Mouse (Mus musculus) forebrain, embryonic 12.5 days (tissue): Measurements from ENCODE around the gene Morf4l2. TPM values are rescaled to one million over a fixed set of nuclear protein-coding genes. Genes with fewer than 3 reads are reported as not detected.

ENCODE experiments used
- ATAC-seq: fragments of 200-750 bp; cut with Nextera tagmentation; 2 replicates; pipeline ENCODE4 v1.8.0; 2017; ENCODE audit warnings: moderate TSS enrichment; ENCODE audit not compliant: low FRiP score
- H3K27ac ChIP-seq: fragments of 300-500 bp; sonication (generic); 2 replicates; pipeline ENCODE4 v1.5.1; 2016; ENCODE audit warnings: mild to moderate bottlenecking
- H3K27me3 ChIP-seq: fragments of 300-500 bp; sonication (generic); 2 replicates; pipeline ENCODE4 v1.6.1; 2016; ENCODE audit warnings: mild to moderate bottlenecking
- H3K36me3 ChIP-seq: fragments of 300-500 bp; sonication (generic); replicated peaks from 2 replicates; pipeline ENCODE4 v1.6.1; 2016; ENCODE audit warnings: mild to moderate bottlenecking
- H3K4me1 ChIP-seq: fragments of 300-500 bp; sonication (generic); 2 replicates; pipeline ENCODE4 v1.6.1; 2016
- H3K4me2 ChIP-seq: fragments of 300-500 bp; sonication (generic); 2 replicates; pipeline ENCODE4 v1.6.1; 2016; ENCODE audit warnings: mild to moderate bottlenecking, moderate library complexity
- H3K4me3 ChIP-seq: fragments of 300-500 bp; sonication (generic); replicated peaks from 2 replicates; pipeline ENCODE4 v1.5.1; 2016; ENCODE audit warnings: mild to moderate bottlenecking
- H3K9ac ChIP-seq: fragments of 300-500 bp; sonication (generic); 2 replicates; pipeline ENCODE4 v1.6.1; 2016; ENCODE audit warnings: mild to moderate bottlenecking
- H3K9me3 ChIP-seq: fragments of 300-500 bp; sonication (generic); 2 replicates; pipeline ENCODE4 v1.6.1; 2016
- WGBS: fragments of 180-500 bp; shearing (Covaris S2); methylation state at CpG from one replicate; pipeline ENCODE4 v1.1.7; 2016; 5-methylcytosine and 5-hydroxymethylcytosine counted together
- polyA plus RNA-seq: library from polyadenylated mRNA; unstranded; fragments of >200 nt; fragmentation: Nextera tagmentation; extraction: Ambion mirVana; gene quantifications from 2 replicates; pipeline ENCODE4 v1.2.1, GENCODE M21; 2016

The Morf4l2 gene
- polyA plus RNA-seq, result 561 and 566 TPM in 2 replicates

DNA sequence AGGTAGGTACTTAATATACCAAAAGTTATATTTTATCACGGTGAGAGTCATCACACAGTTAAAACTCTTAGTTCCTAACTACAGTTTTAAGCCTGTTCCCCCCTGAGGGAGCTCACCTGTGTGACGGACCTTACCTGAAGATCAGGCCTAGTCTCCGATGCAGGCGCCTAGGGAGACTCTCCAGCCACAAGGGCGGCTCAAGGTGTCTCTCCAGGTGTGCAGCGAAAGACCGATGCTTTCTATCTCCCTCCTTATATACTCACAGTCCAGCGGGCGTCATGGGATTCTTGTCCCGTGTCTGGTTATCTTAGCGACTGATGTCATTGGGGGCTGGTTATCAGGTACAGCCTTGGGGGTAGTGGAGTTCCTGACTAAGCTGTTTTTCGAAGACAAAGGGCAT is at the start of gene Morf4l2:
Morf4l2 (minus strand) TSS at position 232 of the 400 bp plus-strand sequence.
- Histone ChIP-seq H3K27ac (peak within 1 kb of the TSS; percentile 87; the same call in 1 of the 2 replicates), H3K27me3 (no peaks in the 10 kb centered on the region), H3K9me3 (no peaks in the 10 kb centered on the region), H3K4me1 (0 out of 2 replicates have a peak, but pooled peaks cover 4% of the 10 kb centered on the region), H3K36me3 (no peaks in the 10 kb centered on the region), H3K4me3 (peak within 1 kb of the TSS; percentile 50; the same call in 1 of the 2 replicates), H3K4me2 (peak within 1 kb of the TSS; percentile 50), H3K9ac (0 out of 2 replicates have a peak within 1 kb of the TSS, but pooled peaks have one; percentile 56)
- WGBS, result 88% methylated on average over 12 of the region's 12 CpGs
- no peak for ATAC-seq

- no peak for ATAC-seq
Measured at GRCm38 (mm10) chrX:136789446-136789845, 46.0 kb upstream of the Morf4l2 start.

GRCm38 (mm10) chrX:136780041-136780440 is 36.6 kb upstream of the Morf4l2 start, which contains the start of gene Glra4:
Gene Glra4, minus strand, starts transcription at chrX:136780141.
- no peak within 1 kb of the TSS for H3K4me2 ChIP-seq
- H3K9me3 ChIP-seq, result no peaks in the 10 kb centered on the region
- H3K4me3 ChIP-seq, result no peak within 1 kb of the TSS
- no peak within 1 kb of the TSS for H3K27ac ChIP-seq
- no peak within 1 kb of the TSS for H3K9ac ChIP-seq
- peaks cover 24% of the 10 kb centered on the region for H3K27me3 ChIP-seq
- H3K4me1 ChIP-seq, result no peaks in the 10 kb centered on the region
- 90% methylated on average over 3 of the region's 3 CpGs for WGBS
- no peak for ATAC-seq
- no peaks in the 10 kb centered on the region for H3K36me3 ChIP-seq

More at GRCm38 (mm10) chrX:136789446-136789845, 46.0 kb upstream of the Morf4l2 start:
- no peaks in the 10 kb centered on the region for H3K4me1 ChIP-seq
- no peak overlapping the region for H3K9ac ChIP-seq
- no peak overlapping the region for H3K4me3 ChIP-seq
- no peak overlapping the region for H3K27ac ChIP-seq
- H3K4me2 ChIP-seq, result no peak overlapping the region
- 81% methylated on average over 4 of the region's 4 CpGs for WGBS
- no peaks in the 10 kb centered on the region for H3K9me3 ChIP-seq
- H3K27me3 ChIP-seq, result peaks cover 7% of the 10 kb centered on the region; the same call in 1 of the 2 replicates
- no peaks in the 10 kb centered on the region for H3K36me3 ChIP-seq

- no peaks in the 10 kb centered on the region for H3K4me1 ChIP-seq
- no peak for ATAC-seq
- no peaks in the 10 kb centered on the region for H3K9me3 ChIP-seq
- H3K9ac ChIP-seq, result no peak overlapping the region
- no peak overlapping the region for H3K4me2 ChIP-seq
- H3K27me3 ChIP-seq, result peaks cover 26% of the 10 kb centered on the region
- H3K36me3 ChIP-seq, result no peaks in the 10 kb centered on the region
- WGBS, result 61% methylated on average over 2 of the region's 2 CpGs
- no peak overlapping the region for H3K27ac ChIP-seq
- no peak overlapping the region for H3K4me3 ChIP-seq
Measured at GRCm38 (mm10) chrX:136779262-136779661, 35.8 kb upstream of the Morf4l2 start.

GRCm38 (mm10) chrX:136778046-136778445 is 34.6 kb upstream of the Morf4l2 start:
- Histone ChIP-seq H3K36me3 (no peaks in the 10 kb centered on the region), H3K27me3 (peaks cover 22% of the 10 kb centered on the region; the same call in 1 of the 2 replicates), H3K4me3 (no peak overlapping the region), H3K9ac (no peak overlapping the region), H3K4me2 (no peak overlapping the region), H3K9me3 (no peaks in the 10 kb centered on the region), H3K4me1 (no peaks in the 10 kb centered on the region), H3K27ac (no peak overlapping the region)
- no peak for ATAC-seq
- WGBS, result 81% methylated on average over 3 of the region's 3 CpGs

DNA sequence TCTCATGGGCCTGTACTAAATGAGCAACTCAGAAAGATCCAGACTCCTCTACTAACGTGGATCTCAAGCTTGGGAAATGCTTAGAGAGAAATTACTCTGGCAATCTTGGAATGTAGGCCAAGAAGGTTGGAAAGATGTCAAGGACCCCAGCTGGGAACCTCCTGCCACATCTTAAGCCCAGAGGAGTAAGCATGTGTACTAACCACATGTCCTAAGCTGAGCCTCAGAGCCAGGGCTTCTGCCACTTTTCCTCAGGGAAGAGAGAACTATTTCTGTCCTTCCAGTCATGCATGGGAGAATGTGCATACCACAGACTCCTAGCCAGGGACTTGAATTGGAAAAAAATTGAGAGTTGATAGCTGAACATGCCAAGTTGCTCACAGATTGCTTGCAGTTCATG is 29.5 kb upstream of the Morf4l2 start:
- no peaks in the 10 kb centered on the region for H3K4me1 ChIP-seq
- no peak overlapping the region for H3K4me2 ChIP-seq
- no peak for ATAC-seq
- no peaks in the 10 kb centered on the region for H3K9me3 ChIP-seq
- H3K36me3 ChIP-seq, result no peaks in the 10 kb centered on the region
- no peak overlapping the region for H3K4me3 ChIP-seq
- WGBS, result 76% methylated on average over 1 of the region's 1 CpGs
- H3K9ac ChIP-seq, result no peak overlapping the region
- H3K27ac ChIP-seq, result no peak overlapping the region
- H3K27me3 ChIP-seq, result peaks cover 8% of the 10 kb centered on the region; the same call in 1 of the 2 replicates

DNA sequence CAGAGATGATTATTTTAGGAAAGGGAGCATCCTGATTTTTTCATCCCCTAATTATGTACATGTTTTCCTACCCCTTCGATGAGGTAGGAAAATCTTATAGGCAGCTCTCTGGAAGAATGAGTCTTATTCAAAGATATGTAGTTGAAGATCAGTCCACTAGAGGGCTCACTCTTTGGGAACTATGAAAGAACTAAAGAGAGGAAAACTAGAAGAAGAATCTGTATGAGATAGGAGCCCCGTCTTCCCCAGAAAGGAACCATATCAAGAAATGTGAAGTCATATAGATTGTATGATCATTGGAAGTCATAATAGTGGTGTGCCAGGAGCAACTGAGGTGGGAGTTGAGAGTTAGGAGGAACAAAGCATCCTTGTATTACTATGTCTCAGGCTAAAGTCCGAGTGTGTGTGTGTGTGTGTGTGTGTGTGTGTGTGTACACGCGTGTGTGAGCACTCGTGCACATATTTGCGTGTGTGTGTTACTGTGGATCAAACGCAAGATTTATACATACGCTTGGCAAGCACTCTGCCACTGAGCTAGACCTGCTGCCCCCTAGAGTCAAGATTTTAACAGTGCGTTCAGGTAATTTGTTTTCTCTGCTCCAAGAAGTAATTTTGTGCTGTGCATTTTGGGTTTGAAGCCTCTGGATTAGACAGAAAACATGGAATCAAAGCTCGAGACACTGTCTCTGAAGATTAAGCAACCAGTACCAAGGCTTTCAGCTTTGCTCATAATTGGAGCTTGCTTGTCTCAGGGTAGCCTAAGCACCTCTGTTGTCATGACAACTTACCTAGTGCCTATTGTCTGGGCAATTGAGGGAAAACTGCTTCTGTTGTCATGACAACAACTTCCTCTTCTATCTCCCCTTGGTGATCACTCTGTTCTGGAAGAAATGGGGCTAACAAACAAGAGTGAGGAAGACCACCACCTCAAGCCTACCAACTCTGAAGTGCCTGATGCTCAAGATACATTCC is 17.9 kb upstream of the Morf4l2 start:
- WGBS, result 67% methylated on average over 11 of the region's 11 CpGs
- Histone ChIP-seq H3K27ac (no peak overlapping the region), H3K9me3 (no peaks in the 10 kb centered on the region), H3K9ac (no peak overlapping the region), H3K36me3 (no peaks in the 10 kb centered on the region), H3K4me1 (no peaks in the 10 kb centered on the region), H3K4me2 (no peak overlapping the region), H3K27me3 (no peaks in the 10 kb centered on the region), H3K4me3 (no peak overlapping the region)
- ATAC-seq, result peak; percentile 46; the same call in 1 of the 2 replicates

GRCm38 (mm10) chrX:136755464-136755863 is 12.0 kb upstream of the Morf4l2 start:
- no peak for ATAC-seq
- no peaks in the 10 kb centered on the region for H3K4me1 ChIP-seq
- 85% methylated on average over 3 of the region's 3 CpGs for WGBS

DNA sequence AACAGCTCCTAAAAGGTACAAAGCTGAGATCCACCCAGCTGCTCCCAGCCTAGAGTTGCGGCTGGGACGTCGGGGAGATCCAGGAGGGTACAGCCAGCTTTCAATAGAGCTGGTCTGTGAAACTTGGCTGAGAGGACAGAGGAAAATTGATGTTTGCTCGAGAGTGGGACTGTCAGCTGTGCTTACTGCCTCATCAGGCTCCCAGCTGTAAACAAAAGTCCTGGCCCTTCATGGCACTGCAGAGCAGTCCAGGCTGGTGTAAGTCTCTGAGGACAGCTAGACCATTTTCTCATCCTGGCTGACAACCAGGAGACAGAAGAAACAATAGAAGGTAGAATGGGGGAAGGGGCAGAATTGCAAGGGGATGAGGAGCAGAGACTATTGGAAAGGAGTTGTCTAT is 5.8 kb upstream of the Morf4l2 start:
- Histone ChIP-seq H3K9me3 (no peaks in the 10 kb centered on the region), H3K4me2 (no peak overlapping the region), H3K27me3 (no peaks in the 10 kb centered on the region), H3K27ac (no peak overlapping the region), H3K36me3 (no peaks in the 10 kb centered on the region), H3K4me3 (no peak overlapping the region), H3K4me1 (no peaks in the 10 kb centered on the region), H3K9ac (no peak overlapping the region)
- WGBS, result 86% methylated on average over 4 of the region's 4 CpGs
- no peak for ATAC-seq

More at GRCm38 (mm10) chrX:136755464-136755863, 12.0 kb upstream of the Morf4l2 start:
- H3K4me3 ChIP-seq, result no peak overlapping the region
- H3K27ac ChIP-seq, result no peak overlapping the region
- no peaks in the 10 kb centered on the region for H3K36me3 ChIP-seq
- no peak overlapping the region for H3K4me2 ChIP-seq
- H3K9me3 ChIP-seq, result no peaks in the 10 kb centered on the region
- no peak overlapping the region for H3K9ac ChIP-seq
- H3K27me3 ChIP-seq, result no peaks in the 10 kb centered on the region

DNA sequence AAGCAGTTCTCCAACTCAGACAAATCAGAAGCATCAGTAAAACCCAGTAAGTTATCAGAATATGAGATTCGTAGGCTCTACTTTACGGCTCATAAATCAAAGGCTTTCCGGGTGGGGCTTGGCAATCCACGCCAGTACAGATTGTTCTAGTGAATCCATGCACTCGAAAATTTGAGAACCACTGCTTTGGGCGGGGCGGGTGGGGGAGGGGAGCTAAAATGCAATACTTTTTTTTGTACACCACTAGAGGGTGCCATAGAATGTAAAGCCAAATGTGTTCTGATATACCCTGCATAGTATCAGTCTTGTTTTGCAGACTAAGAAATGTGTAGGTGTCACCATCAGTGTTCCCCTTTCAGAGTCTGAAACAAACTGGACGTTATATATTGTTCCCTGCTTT is 1.2 kb upstream of the Morf4l2 start:
- no peaks in the 10 kb centered on the region for H3K27me3 ChIP-seq
- no peaks in the 10 kb centered on the region for H3K36me3 ChIP-seq
- H3K4me1 ChIP-seq, result no peaks in the 10 kb centered on the region
- H3K4me3 ChIP-seq, result no peak overlapping the region
- H3K9ac ChIP-seq, result no peak overlapping the region
- ATAC-seq, result no peak
- H3K4me2 ChIP-seq, result no peak overlapping the region
- 81% methylated on average over 8 of the region's 8 CpGs for WGBS
- H3K27ac ChIP-seq, result no peak overlapping the region
- no peaks in the 10 kb centered on the region for H3K9me3 ChIP-seq

DNA sequence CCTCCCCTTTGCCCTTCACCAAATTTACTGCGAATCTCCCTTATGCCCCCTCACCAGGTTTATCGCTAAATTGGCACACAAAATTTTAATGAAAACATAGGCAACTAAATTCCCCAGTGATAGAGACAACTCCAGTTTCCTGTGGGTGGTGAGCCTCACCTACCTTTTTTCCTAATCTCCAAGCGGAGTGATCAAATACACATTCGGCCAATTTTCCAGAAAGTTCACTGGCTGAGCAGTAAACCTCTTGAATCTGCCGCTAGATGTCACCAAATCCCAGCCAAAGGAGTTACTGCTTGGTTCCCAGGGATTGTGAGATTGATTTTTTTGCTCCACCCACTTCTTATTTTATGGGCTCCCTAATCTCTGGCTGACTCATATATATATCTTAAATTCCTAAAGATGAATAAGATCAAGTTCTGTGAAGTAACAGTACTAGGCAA is 808 bp downstream of the Morf4l2 start:
- WGBS, result 32% methylated on average over 5 of the region's 5 CpGs
- 0 out of 2 replicates have a peak, but pooled peaks cover 4% of the 10 kb centered on the region for H3K4me1 ChIP-seq
- peak overlapping the region; percentile 87; the same call in 1 of the 2 replicates for H3K27ac ChIP-seq
- H3K9me3 ChIP-seq, result no peaks in the 10 kb centered on the region
- H3K36me3 ChIP-seq, result no peaks in the 10 kb centered on the region
- peak overlapping the region; percentile 50 for H3K4me2 ChIP-seq
- H3K27me3 ChIP-seq, result no peaks in the 10 kb centered on the region
- H3K4me3 ChIP-seq, result peak overlapping the region; percentile 50; the same call in 1 of the 2 replicates
- H3K9ac ChIP-seq, result 0 out of 2 replicates have a peak overlapping the region, but pooled peaks have one; percentile 56
- no peak for ATAC-seq

GRCm38 (mm10) chrX:136742241-136742640 is 1.2 kb downstream of the Morf4l2 start:
- H3K4me1 ChIP-seq, result 0 out of 2 replicates have a peak, but pooled peaks cover 4% of the 10 kb centered on the region
- no peaks in the 10 kb centered on the region for H3K36me3 ChIP-seq
- ATAC-seq, result no peak
- H3K27me3 ChIP-seq, result no peaks in the 10 kb centered on the region
- peak overlapping the region; percentile 50 for H3K4me3 ChIP-seq
- H3K9me3 ChIP-seq, result no peaks in the 10 kb centered on the region
- H3K9ac ChIP-seq, result peak overlapping the region; percentile 56
- peak overlapping the region; percentile 50 for H3K4me2 ChIP-seq
- H3K27ac ChIP-seq, result peak overlapping the region; percentile 87
- 24% methylated on average over 10 of the region's 10 CpGs for WGBS
